Mouse (Mus musculus) limb, embryonic 13.5 days (tissue): Measurements from ENCODE around the gene Higd1c. TPM values are rescaled to one million over a fixed set of nuclear protein-coding genes. Genes with fewer than 3 reads are reported as not detected.
"Not testable (repeated sequence)": the region's sequence is repeated elsewhere in the genome, so short reads cannot be mapped to it uniquely, and the experiment has no call there.

ENCODE experiments used
- ATAC-seq: fragments of 200-750 bp; cut with Nextera tagmentation; 2 replicates; pipeline ENCODE4 v1.8.0; 2017; ENCODE audit warnings: low read depth, moderate number of reproducible peaks, moderate TSS enrichment; ENCODE audit not compliant: low FRiP score
- H3K27ac ChIP-seq: fragments of 300-500 bp; sonication (generic); 2 replicates; pipeline ENCODE4 v1.5.1; 2015; ENCODE audit warnings: inconsistent platforms, mild to moderate bottlenecking, moderate library complexity
- H3K27me3 ChIP-seq: fragments of 300-500 bp; sonication (generic); 2 replicates; pipeline ENCODE4 v1.6.1; 2015; ENCODE audit warnings: mild to moderate bottlenecking, inconsistent platforms
- H3K36me3 ChIP-seq: fragments of 300-500 bp; sonication (generic); 2 replicates; pipeline ENCODE4 v1.6.1; 2015; ENCODE audit warnings: inconsistent platforms, mild to moderate bottlenecking, moderate library complexity
- H3K4me1 ChIP-seq: fragments of 300-500 bp; sonication (generic); 2 replicates; pipeline ENCODE4 v1.6.1; 2015; ENCODE audit warnings: inconsistent platforms
- H3K4me2 ChIP-seq: fragments of 300-500 bp; sonication (generic); replicated peaks from 2 replicates; pipeline ENCODE4 v1.6.1; 2015; ENCODE audit warnings: inconsistent platforms, mild to moderate bottlenecking, moderate library complexity
- H3K4me3 ChIP-seq: fragments of 300-500 bp; sonication (generic); 2 replicates; pipeline ENCODE4 v1.5.1; 2015; ENCODE audit warnings: moderate library complexity, mild to moderate bottlenecking, inconsistent platforms
- H3K9ac ChIP-seq: fragments of 300-500 bp; sonication (generic); 2 replicates; pipeline ENCODE4 v1.6.1; 2015; ENCODE audit warnings: mild to moderate bottlenecking, inconsistent platforms
- H3K9me3 ChIP-seq: fragments of 300-500 bp; sonication (generic); 2 replicates; pipeline ENCODE4 v1.6.1; 2016; ENCODE audit warnings: inconsistent platforms
- WGBS: fragments of 180-500 bp; shearing (Covaris S2); methylation state at CpG from one replicate; pipeline ENCODE4 v1.1.7; 2015; 5-methylcytosine and 5-hydroxymethylcytosine counted together
- polyA plus RNA-seq: library from polyadenylated mRNA; unstranded; fragments of >200 nt; fragmentation: Nextera tagmentation; extraction: Ambion mirVana; gene quantifications from 2 replicates; pipeline ENCODE4 v1.2.1, GENCODE M21; 2015

Higd1c gene
- polyA plus RNA-seq, 1 experiment from 2014 or later: not detected

- Histone ChIP-seq H3K36me3 (no peaks in the 10 kb centered on the region), H3K4me2 (no peak overlapping the region), H3K9me3 (peaks cover 3% of the 10 kb centered on the region), H3K27me3 (no peaks in the 10 kb centered on the region), H3K4me3 (no peak overlapping the region), H3K9ac (no peak overlapping the region), H3K27ac (no peak overlapping the region), H3K4me1 (no peaks in the 10 kb centered on the region)
- no peak for ATAC-seq
- 22% methylated on average over 5 of the region's 5 CpGs for WGBS
Measured at GRCm38 (mm10) chr15:100375066-100375465, 10.7 kb downstream of the Higd1c start.

GRCm38 (mm10) chr15:100377847-100378505 is 13.6 kb downstream of the Higd1c start:
- not testable (repeated sequence) for H3K4me3 ChIP-seq, H3K36me3 ChIP-seq, H3K4me1 ChIP-seq, ATAC-seq, H3K27me3 ChIP-seq, H3K9ac ChIP-seq, H3K27ac ChIP-seq, H3K9me3 ChIP-seq, H3K4me2 ChIP-seq
- whole genome bisulfite sequencing: 42% methylated on average over 4 of the region's 9 CpGs

- Histone ChIP-seq H3K4me3 (no peak overlapping the region), H3K27me3 (no peaks in the 10 kb centered on the region)
- 86% methylated on average over 8 of the region's 8 CpGs for WGBS
Measured at GRCm38 (mm10) chr15:100379658-100380057, 15.3 kb downstream of the Higd1c start.

GRCm38 (mm10) chr15:100380104-100380503 is 15.8 kb downstream of the Higd1c start:
- no peaks in the 10 kb centered on the region for H3K9me3 ChIP-seq
- WGBS: 69% methylated on average over 2 of the region's 2 CpGs
- no peak overlapping the region for H3K27ac ChIP-seq

More at GRCm38 (mm10) chr15:100379658-100380057, 15.3 kb downstream of the Higd1c start:
- no peaks in the 10 kb centered on the region for H3K36me3 ChIP-seq
- ATAC-seq: no peak
- H3K27ac ChIP-seq: no peak overlapping the region
- no peak overlapping the region for H3K4me2 ChIP-seq
- H3K9ac ChIP-seq: no peak overlapping the region
- H3K4me1 ChIP-seq: no peaks in the 10 kb centered on the region
- no peaks in the 10 kb centered on the region for H3K9me3 ChIP-seq

GRCm38 (mm10) chr15:100385705-100386104 is 21.4 kb downstream of the Higd1c start:
- H3K27ac ChIP-seq: no peak overlapping the region
- no peak overlapping the region for H3K4me2 ChIP-seq
- no peak overlapping the region for H3K9ac ChIP-seq
- 0 out of 2 replicates have a peak, but pooled peaks cover 3% of the 10 kb centered on the region for H3K4me1 ChIP-seq
- WGBS: 86% methylated on average over 9 of the region's 9 CpGs
- no peaks in the 10 kb centered on the region for H3K27me3 ChIP-seq
- no peak overlapping the region for H3K4me3 ChIP-seq
- no peaks in the 10 kb centered on the region for H3K36me3 ChIP-seq
- no peaks in the 10 kb centered on the region for H3K9me3 ChIP-seq
- no peak for ATAC-seq

More at GRCm38 (mm10) chr15:100380104-100380503, 15.8 kb downstream of the Higd1c start:
- H3K4me2 ChIP-seq: no peak overlapping the region
- H3K27me3 ChIP-seq: no peaks in the 10 kb centered on the region
- no peak overlapping the region for H3K9ac ChIP-seq
- no peak for ATAC-seq
- no peaks in the 10 kb centered on the region for H3K4me1 ChIP-seq
- H3K4me3 ChIP-seq: no peak overlapping the region
- H3K36me3 ChIP-seq: no peaks in the 10 kb centered on the region

- Histone ChIP-seq H3K27ac (no peak overlapping the region), H3K36me3 (no peaks in the 10 kb centered on the region), H3K4me2 (no peak overlapping the region), H3K4me3 (no peak overlapping the region), H3K9ac (no peak overlapping the region), H3K4me1 (0 out of 2 replicates have a peak, but pooled peaks cover 3% of the 10 kb centered on the region), H3K9me3 (no peaks in the 10 kb centered on the region), H3K27me3 (no peaks in the 10 kb centered on the region)
- no peak for ATAC-seq
- 91% methylated on average over 17 of the region's 17 CpGs for WGBS
Measured at GRCm38 (mm10) chr15:100387544-100388223, 23.3 kb downstream of the Higd1c start.

- no peaks in the 10 kb centered on the region for H3K27me3 ChIP-seq
- no peak overlapping the region for H3K4me3 ChIP-seq
- no peaks in the 10 kb centered on the region for H3K9me3 ChIP-seq
- no peak overlapping the region for H3K9ac ChIP-seq
- no peak overlapping the region for H3K27ac ChIP-seq
- no peak overlapping the region for H3K4me2 ChIP-seq
- ATAC-seq: no peak
- H3K36me3 ChIP-seq: peaks cover 6% of the 10 kb centered on the region
- 83% methylated on average over 13 of the region's 16 CpGs for WGBS
- H3K4me1 ChIP-seq: peaks cover 7% of the 10 kb centered on the region
Measured at GRCm38 (mm10) chr15:100388224-100388835, 24.0 kb downstream of the Higd1c start.

GRCm38 (mm10) chr15:100388886-100389285 is 24.5 kb downstream of the Higd1c start:
- Histone ChIP-seq H3K4me3 (no peak overlapping the region), H3K9ac (no peak overlapping the region), H3K36me3 (peaks cover 12% of the 10 kb centered on the region), H3K4me2 (no peak overlapping the region), H3K9me3 (no peaks in the 10 kb centered on the region), H3K4me1 (peaks cover 10% of the 10 kb centered on the region), H3K27me3 (no peaks in the 10 kb centered on the region), H3K27ac (no peak overlapping the region)
- 63% methylated on average over 9 of the region's 9 CpGs for WGBS
- no peak for ATAC-seq

GRCm38 (mm10) chr15:100391066-100391465 is 26.7 kb downstream of the Higd1c start:
- Histone ChIP-seq H3K27me3 (no peaks in the 10 kb centered on the region), H3K27ac (no peak overlapping the region), H3K9me3 (no peaks in the 10 kb centered on the region), H3K36me3 (peaks cover 32% of the 10 kb centered on the region), H3K4me2 (no peak overlapping the region), H3K9ac (no peak overlapping the region), H3K4me1 (peaks cover 10% of the 10 kb centered on the region), H3K4me3 (no peak overlapping the region)
- WGBS: 78% methylated on average over 7 of the region's 7 CpGs
- ATAC-seq: no peak

- 85% methylated on average over 7 of the region's 7 CpGs for WGBS
- H3K9ac ChIP-seq: no peak overlapping the region
- no peaks in the 10 kb centered on the region for H3K27me3 ChIP-seq
- peaks cover 37% of the 10 kb centered on the region for H3K36me3 ChIP-seq
- peaks cover 10% of the 10 kb centered on the region for H3K4me1 ChIP-seq
- H3K4me3 ChIP-seq: no peak overlapping the region
- no peak for ATAC-seq
- H3K9me3 ChIP-seq: no peaks in the 10 kb centered on the region
- H3K4me2 ChIP-seq: no peak overlapping the region
- no peak overlapping the region for H3K27ac ChIP-seq
Measured at GRCm38 (mm10) chr15:100391599-100391998, 27.3 kb downstream of the Higd1c start.

- 71% methylated on average over 11 of the region's 11 CpGs for WGBS
- no peak overlapping the region for H3K4me3 ChIP-seq
- H3K4me2 ChIP-seq: no peak overlapping the region
- peaks cover 52% of the 10 kb centered on the region for H3K36me3 ChIP-seq
- H3K27me3 ChIP-seq: no peaks in the 10 kb centered on the region
- H3K4me1 ChIP-seq: peaks cover 10% of the 10 kb centered on the region
- H3K9me3 ChIP-seq: no peaks in the 10 kb centered on the region
- no peak overlapping the region for H3K27ac ChIP-seq
- ATAC-seq: no peak
- H3K9ac ChIP-seq: no peak overlapping the region
Measured at GRCm38 (mm10) chr15:100393016-100393415, 28.7 kb downstream of the Higd1c start.

- WGBS: 97% methylated on average over 3 of the region's 3 CpGs
- no peak for ATAC-seq
- Histone ChIP-seq H3K4me1 (peaks cover 7% of the 10 kb centered on the region), H3K36me3 (peaks cover 77% of the 10 kb centered on the region), H3K27me3 (no peaks in the 10 kb centered on the region), H3K4me2 (no peak overlapping the region), H3K9me3 (no peaks in the 10 kb centered on the region), H3K9ac (no peak overlapping the region), H3K4me3 (no peak overlapping the region), H3K27ac (no peak overlapping the region)
Measured at GRCm38 (mm10) chr15:100395561-100395960, 31.2 kb downstream of the Higd1c start.
